Mouse (Mus musculus): ENCODE measurements around the gene Tecpr2.
"Not testable (repeated sequence)": the region's sequence is repeated elsewhere in the genome, so short reads cannot be mapped to it uniquely, and the experiment has no call there.

The Tecpr2 gene

DNA sequence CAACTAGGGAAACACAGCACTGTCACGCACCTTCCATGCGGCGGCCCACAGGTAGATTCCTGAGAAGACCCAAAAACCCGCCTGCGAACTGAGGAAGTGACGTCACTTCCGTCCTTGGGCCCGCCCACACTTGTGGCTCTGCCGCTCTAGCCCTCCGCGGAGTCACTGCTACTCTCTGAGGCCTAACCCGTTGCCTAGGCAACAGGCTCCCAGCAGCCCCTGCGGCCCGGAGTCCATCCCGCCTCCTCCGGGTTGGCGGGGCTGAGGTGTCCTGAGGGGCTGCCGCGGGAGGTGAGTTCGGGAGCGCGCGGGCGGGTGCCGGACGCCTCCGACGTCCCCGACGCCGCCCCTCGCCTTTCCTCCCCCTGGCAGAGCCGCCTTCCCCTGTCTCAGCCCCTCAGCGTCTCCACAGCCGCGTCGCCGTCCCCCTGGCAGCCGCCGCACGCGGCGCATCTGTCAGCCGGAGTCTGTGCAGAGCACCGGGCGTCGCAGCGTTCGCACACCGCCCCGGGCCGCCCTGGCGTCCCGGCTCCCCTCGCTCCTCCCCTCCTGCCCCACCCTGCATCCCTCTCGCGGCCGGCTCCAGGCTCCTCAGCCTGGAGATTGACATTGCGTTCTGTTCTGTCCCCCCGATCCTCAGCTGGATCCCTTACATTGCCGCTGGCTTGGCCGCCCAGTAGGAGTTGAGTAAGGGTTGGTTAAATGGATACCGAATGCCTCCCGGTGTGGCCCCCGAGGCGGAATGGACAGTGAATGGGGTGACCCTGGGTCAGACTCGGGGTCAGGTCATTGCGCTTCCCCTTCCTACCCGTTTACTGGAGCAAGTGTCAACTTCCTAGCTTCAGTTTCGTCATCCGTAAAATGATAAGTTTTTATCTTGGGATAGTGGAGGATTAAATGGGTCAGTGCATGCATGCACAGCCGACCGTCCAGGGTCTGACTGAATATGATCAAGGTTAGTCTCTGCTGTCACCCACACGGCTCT, at the start of gene Tecpr2, which contains the start of gene Cinp:
Gene Tecpr2, plus strand, starts transcription at position 229 of the 985 bp plus-strand sequence.
Gene Cinp, minus strand, starts transcription at position 110 of the 985 bp plus-strand sequence.
- peak; percentile 98 for DNase-seq (ENCODE audit: inconsistent age in 2 of 2, low spot score in 1 of 2)

- DNase-seq (ENCODE audit: inconsistent age in 2 of 2, low spot score in 1 of 2), result peak; percentile 96 to 99
Observed at GRCm38 (mm10) chr12:110840348-110841198, 48.5 kb upstream of the Tecpr2 start, which contains the start of gene Mok. Gene Mok (minus strand): TSS chr12:110840939.

DNA sequence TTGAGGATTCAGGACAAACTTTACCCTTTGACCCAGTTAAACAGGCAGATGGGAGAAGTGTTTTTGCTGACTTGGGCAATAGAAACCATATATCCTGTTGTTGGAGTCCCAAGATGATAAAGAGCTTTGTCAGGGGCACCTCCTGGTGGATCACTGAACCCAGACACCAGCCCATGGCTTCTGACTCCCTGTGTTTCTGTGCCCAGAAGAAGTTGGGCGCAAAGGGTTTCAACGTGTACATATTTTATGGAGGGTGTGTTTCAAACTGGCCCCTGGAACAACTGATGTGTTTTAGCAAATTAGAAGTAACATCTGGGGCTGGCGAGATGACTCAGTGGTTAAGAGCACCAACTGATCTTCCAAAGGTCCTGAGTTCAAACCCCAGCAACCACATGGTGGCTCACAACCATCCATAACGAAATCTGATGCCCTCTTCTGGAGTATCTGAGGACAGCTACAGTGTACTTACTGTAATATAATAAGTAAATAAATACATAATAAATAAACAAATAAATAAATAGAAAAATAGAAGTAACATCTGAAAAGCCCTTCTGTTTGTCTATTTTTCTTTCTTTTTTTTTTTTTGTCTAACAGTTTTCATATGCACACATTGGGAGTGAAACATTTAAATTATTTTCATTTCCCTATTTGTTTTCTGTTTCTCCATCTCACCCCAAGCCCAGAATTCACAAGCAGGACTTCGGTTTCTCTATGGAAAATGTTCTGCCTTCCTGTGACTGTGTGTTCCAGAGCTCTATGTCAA, 47.2 kb upstream of the Tecpr2 start:
- DNase-seq (ENCODE audit: inconsistent age in 2 of 2, low spot score in 1 of 2), result no peak

DNA sequence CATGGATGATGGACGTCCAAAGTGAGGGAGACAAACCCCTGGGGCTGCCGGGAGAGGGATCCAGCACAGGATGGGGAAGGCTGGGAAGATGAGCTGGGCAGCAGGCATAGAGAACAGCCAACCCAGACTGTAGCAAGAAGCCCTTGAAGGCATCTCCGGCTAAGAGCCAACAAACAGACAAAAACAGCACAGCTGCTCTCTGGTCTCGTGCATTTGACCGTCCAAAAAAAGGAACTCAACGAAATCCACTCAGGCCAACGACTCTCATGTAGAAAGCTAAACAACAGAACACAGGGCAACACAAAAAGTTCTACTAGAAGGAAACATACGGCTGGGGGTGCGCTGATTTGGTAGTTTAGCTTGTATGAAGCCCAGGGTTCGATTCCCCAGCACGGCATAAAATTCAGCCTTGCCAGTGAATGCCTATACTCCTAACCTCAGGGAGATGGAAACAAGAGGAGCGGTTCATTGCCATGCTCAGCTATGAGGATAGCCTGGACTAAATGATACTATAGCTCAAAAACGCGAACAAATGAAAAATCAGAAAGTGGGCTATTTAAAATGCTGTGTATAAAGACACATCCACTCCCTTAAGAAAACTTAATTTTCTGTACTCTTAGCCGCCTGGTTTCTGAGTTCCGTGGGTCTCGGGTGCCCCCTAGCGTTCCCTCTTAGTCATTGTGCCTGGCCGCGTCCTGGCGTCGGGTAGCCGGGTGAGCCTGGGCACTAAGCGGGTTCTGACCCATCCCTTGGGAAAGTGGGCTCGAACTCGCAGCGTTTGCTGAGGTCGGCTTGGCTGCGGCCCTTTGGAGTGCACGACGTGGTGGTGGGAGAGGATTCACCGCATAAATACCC, 45.6 kb upstream of the Tecpr2 start:
- peak; percentile 88 to 96 for DNase-seq (ENCODE audit: inconsistent age in 2 of 2, low spot score in 1 of 2)

DNA sequence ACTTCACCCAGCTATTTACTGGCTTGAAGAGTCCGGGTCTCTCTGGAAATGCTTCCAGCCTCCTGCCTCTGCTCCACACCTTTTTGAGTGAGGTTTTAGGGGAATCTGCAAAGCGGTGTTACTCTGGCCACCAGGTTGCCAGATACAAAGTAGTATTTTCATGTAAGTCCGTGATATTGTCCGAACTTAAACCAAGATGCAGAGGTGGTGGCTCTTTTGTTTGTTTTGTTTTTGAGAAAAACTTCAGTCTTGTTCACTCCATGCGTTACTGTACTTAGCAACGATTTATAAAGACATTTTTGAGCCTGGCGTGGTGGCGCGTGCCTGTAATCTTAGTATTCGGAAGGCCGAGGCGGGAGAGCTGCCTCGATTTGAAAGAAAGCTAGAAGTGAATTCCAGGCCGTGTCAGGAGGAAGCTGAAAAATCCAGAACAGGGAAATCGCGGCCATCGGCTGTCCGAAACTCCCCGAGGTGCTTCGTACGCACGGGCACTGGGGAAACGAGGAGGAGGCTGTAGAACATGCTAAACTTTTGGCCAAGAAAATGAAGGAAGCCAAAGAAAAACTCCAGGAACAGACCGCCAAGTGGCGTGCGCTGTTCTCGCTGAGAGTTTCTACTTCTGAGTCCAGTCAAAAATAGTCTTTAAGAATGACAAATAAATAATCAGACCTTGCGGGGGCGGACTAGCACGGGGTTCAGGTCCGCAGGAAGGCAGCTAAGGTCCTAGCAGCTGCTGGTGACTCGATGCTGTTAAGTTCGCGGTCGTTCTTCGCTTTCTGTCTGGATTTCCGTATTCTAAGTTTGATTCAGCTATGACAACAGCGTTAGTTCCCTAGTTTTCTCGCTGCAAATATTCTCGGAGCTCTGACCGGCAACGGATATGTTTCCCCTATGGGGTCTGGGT, 44.6 kb upstream of the Tecpr2 start:
- DNase-seq (ENCODE audit: inconsistent age in 2 of 2, low spot score in 1 of 2), result peak in 1 of 2 experiments; percentile 63

DNA sequence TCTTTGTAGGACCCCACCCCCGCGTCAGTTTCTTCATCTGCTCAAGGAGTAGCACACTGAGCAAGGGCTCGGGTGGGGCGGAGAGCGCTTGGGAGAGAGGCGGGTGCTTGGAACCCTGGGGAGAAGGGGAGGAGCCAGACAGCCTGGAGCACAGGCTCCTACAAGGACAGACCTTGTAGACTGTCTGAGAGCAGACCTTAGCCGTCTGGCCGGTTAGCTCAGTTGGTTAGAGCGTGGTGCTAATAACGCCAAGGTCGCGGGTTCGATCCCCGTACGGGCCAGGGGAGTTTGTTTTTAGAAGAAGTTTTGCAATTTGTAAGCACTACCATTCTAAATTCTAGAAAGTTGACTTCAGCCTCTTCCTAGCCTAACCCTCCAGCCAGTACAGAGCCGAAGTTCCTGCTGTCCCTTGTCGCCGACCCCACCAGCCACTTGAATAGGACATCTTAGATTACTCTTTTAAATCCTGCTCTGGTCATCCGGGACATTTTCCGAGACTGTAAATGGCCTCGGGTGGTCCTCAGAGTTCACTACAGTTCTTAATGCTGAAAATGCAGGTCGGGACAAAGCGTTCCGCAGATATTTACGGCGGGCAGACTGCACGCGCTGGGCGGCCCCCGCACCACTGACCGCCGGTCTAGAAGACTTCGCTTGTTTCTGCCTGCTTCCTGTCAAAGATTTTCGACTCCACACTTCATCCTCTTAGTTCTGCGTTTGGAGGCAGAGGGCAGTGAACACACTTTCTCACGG, 43.8 kb upstream of the Tecpr2 start:
- peak; percentile 95 to 99 for DNase-seq (ENCODE audit: inconsistent age in 2 of 2, low spot score in 1 of 2)

DNA sequence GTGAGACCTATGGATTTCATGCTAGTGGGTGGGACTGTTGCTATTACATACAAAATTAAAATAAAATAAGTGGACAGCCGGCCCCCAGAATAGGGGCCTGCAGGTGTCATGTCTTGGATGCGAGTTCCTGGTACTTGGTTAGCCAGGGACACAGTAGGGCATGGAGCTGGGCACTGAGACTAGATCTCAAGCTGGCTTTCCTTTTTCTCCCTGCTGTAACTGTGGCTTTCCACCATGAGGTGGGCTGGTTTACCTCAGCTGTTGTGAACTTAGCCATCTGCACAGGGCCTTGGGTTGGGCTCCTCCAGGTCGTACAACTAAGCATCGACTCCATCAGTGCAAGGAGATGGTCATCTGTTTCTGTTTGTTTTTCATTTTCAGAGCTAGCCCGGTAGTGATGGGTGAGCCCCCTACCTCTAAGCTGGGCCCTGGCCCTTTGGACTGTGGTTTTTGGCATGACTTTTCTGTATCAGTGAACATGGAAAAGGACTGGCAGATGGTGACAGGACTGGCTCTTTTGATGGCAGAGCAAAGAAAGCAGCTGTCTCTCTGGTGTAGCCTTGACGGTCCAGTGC, 42.8 kb upstream of the Tecpr2 start:
- peak in 1 of 2 experiments; percentile 69 for DNase-seq (ENCODE audit: inconsistent age in 2 of 2, low spot score in 1 of 2)

- DNase-seq (ENCODE audit: inconsistent age in 2 of 2, low spot score in 1 of 2), result peak; percentile 90 to 97
Observed at GRCm38 (mm10) chr12:110850010-110850928, 38.8 kb upstream of the Tecpr2 start, which contains the start of gene Zfp839. Gene Zfp839 (plus strand): TSS chr12:110850253.

GRCm38 (mm10) chr12:110850929-110851256, 38.2 kb upstream of the Tecpr2 start:
- DNase-seq (ENCODE audit: inconsistent age in 2 of 2, low spot score in 1 of 2), result no peak

- DNase-seq (ENCODE audit: inconsistent age in 2 of 2, low spot score in 1 of 2), result peak in 1 of 2 experiments; percentile 73
Observed at GRCm38 (mm10) chr12:110851414-110851813, 37.6 kb upstream of the Tecpr2 start.

- DNase-seq (ENCODE audit: inconsistent age in 2 of 2, low spot score in 1 of 2), result peak in 1 of 2 experiments; percentile 54
Observed at GRCm38 (mm10) chr12:110851923-110852322, 37.1 kb upstream of the Tecpr2 start.

- no peak for DNase-seq (ENCODE audit: inconsistent age in 2 of 2, low spot score in 1 of 2)
Observed at GRCm38 (mm10) chr12:110854786-110855737, 34.0 kb upstream of the Tecpr2 start.

GRCm38 (mm10) chr12:110857196-110857595, 31.9 kb upstream of the Tecpr2 start:
- DNase-seq (ENCODE audit: inconsistent age in 2 of 2, low spot score in 1 of 2), result peak; percentile 60 to 73

DNA sequence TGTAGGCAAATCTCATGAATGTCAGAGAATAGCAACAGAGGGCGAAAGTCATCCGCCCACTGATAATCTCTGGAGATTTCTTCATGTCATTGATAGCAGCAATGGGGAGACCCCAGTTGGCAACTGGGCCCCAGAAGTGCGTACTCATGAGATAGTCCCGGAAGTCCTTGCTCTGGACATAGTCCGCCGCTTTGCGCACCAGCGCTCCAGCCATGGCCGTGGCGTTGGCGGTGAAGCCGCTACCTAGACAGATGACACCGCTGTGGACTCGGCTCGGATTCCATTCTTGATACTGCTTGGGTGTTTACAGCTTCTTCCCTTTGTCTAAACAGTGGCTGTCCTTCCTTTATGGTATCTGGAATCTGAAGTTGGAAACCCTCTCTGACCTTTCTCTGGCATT, 30.4 kb upstream of the Tecpr2 start:
- DNase-seq (ENCODE audit: inconsistent age in 2 of 2, low spot score in 1 of 2), result not testable (repeated sequence)

DNA sequence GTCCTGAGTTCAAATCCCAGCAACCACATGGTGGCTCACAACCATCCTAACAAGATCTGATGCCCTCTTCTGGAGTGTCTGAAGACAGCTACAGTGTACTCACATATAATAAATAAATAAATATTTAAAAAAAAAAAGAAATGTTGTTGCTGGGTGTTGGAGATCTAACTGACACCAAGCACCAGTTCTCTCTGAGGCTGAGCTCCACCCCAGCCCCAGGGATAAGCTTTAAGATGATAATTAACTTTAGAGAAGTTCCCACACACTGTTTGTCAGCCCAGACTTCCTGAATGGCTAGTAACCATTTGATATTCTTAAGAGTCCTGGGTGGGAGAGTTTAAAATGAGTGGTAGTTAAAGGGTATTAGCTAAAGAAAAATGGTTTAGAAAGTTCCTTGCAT, 28.8 kb upstream of the Tecpr2 start:
- DNase-seq (ENCODE audit: inconsistent age in 2 of 2, low spot score in 1 of 2), result no peak
